Mouse (Mus musculus): ENCODE results near the gene Picalm.

DNA sequence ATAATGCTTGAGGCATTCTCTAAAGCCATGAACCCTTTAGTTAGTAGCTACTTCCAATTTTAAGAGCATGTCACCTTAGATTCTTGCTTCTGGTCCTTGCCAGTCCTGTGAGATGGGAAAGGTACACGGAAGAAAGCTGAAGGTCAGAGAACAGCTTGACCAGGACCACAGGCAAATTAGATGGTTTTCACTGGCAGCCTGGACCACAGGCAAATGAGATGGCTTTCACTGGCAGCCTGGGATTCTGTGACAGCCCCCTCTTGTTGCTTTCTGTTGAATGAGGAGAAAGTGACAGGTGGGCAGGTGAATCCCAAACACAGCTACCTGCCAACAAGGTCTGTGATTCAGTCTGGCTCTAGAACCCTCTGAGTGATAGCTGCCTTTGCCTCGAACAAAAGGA, 33.4 kb upstream of the Picalm start:
- no peak for TF ChIP-seq EP300 (IDR thresholded peaks at IDR 0.05; ENCODE audit: low read depth)
- TF ChIP-seq CTCF (IDR thresholded peaks at IDR 0.05; ENCODE audit: low read depth), result no peak
